Mouse (Mus musculus) lung, postnatal 10 days (tissue): ENCODE data around the gene Morn5.

Experiments
- DNase-seq: peaks from one replicate; pipeline ENCODE4 v3.0.0; 2021

The Morn5 gene

DNA sequence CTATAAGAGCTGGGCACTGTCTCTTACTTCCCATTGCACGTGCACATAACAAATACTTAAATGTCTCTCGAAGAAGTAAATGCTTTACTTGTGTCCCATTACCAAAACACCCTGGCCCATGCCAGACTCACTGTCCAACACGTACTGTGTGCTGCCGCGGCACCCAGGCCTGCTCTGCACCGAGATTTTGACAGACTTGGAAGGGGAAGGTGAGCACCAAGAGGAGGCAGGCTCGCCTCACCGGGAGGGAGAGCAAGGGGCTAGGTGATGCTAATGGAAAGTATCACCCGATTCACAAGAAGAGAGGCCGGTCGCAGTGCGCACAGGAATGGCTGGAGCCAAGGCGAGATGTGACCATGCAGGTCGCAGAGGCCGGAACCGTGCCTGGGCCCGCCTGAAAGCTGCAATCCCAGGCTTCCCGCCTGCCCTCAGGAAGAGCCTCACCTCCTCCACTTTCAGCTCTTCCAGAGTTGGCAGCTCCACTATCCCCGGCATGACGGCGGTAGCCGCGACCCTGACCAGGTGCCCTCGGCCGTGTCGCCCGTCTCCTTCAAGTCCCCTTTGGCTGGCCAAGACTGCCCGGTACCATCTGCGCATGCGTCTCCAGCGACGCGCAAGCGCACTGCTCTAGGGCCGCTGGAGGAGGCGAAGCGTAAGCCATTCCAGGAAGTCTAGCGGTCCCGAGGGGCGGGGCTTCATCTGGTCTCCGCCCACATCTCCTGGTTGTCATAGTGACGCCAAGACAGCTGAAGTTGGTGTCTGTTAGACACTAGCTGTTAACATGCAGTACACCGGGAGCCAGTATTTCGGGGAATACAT lies at the start of gene Morn5, which contains the start of gene Ndufa8:
Morn5 (plus strand) TSS at position 711 of the 819 bp plus-strand sequence.
Ndufa8 (minus strand) TSS at position 659 of the 819 bp plus-strand sequence.
- DNase-seq = peak; percentile 99

DNA sequence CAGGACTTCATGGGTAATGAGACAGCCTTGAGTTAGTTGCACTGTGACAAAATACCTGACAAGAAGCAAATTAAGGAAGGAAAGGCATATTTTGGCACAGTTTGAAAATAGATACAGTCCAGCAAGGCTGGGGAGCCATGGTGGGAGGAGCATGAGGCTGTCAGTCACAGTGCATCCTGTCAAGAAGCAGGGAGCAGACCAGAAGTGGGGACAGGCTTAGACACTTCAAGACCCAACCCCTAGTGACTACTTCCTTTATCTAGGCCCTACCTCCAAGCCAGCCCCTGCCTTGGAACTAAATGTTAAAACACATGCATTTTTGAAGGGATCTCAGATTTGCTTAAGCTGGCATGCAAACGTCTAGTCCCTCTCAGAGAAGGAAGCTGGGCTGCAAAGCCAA lies 48.9 kb upstream of the Morn5 start:
- DNase-seq = no peak

DNA sequence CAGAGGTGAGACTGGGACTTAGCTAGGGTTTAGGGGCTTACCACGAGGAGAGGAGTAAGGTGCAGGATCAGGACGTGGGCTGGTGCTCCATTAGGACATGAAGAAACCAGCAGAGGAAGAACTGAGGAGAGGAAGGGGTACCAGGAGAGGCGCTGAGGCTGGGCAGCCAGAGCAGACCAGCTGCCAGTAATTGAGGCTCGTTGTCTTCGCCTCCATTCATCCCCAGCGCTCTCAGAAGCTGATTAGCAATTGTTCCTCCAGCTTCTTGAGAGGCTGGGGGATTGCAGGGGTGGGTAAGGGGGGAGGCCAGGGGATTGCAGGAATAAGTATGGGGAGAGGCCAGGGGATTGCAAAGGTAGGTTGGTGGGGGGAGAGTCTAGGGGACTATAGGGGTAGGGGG lies 47.1 kb upstream of the Morn5 start:
- DNase-seq = no peak

DNA sequence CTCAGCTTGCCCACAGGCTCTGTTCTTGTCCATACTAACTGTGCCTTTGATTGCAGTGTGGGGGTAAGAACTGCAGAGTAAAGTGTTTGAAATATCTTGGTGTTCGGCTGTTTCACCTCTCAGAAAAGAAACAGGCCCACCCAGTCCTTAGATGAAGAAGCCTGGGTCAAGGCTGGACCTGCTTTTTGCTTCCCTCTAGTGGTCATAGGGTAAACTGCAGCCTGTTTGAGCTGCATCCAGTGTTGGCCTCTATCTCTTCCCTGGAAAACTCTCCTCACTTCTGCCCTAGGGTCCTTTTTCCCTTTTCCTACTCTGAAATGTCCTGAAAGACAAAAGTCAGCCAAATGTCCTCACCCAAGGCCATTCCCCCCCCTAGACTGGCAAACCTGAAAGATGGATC lies 41.2 kb upstream of the Morn5 start:
- DNase-seq = peak; percentile 77

DNA sequence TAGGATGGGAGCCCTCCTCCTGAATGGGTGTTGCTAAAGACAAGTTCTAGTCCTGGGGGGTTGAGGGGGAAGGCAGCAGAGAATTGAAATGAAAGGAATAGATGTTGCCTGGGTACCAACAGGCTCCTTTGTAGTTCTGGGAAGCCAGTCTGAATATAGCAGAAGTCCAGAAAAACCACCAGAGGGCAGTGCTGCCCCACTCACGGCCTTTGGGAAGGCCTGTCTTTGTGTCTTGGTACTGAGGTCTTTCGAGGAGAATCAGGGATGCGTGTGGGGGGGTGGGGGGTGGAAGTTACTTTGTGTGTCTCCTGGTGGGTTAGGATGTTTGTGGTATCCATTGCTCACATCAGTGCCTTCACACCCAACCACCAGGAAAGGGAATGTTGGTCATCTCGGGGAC lies 39.9 kb upstream of the Morn5 start:
- peak; percentile 85 for DNase-seq

DNA sequence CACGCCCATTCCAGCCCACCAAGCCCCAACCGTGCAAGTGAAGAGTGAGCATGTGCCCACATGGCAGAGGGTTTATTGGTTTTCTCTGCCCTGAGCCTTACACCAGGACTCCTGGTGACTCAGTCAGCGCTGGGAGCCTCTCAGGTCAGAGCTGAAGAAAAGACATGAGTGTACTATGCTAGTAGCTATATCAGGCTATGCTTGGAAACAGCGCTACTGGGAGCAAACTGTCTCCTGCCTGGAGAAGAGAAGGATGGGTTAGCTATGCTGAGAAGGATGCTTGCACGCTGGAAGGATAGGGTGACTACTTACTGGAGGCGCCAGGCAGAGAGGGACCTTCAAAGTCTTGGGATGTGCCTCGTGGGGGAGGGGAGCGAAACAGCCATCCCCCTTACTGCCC lies 38.7 kb upstream of the Morn5 start:
- no peak for DNase-seq

DNA sequence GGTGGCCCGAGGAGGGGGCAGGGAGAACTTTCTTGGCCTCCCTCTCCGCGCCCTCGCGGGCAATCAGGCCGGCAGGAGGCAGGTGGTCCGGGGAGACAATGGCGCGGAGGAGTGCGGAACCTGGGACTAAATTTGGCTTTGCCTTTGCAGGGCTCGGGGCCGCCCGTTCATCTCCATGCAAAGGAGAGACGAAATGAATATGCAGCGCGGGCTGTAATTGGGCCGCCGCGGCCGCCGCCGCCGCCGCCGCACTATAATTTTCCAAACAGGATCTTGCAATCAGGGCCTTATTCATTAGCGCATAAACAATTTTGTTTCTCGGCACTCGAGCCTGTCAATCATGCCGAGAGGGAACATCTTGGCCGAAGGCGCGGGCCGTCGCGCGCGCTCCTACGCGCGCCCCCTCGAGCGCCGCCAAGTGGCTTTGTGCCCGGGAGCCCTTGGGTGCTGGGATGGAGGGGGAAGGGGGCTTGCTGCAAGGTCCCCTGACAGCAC lies 37.9 kb upstream of the Morn5 start:
- peak; percentile 43 for DNase-seq

DNA sequence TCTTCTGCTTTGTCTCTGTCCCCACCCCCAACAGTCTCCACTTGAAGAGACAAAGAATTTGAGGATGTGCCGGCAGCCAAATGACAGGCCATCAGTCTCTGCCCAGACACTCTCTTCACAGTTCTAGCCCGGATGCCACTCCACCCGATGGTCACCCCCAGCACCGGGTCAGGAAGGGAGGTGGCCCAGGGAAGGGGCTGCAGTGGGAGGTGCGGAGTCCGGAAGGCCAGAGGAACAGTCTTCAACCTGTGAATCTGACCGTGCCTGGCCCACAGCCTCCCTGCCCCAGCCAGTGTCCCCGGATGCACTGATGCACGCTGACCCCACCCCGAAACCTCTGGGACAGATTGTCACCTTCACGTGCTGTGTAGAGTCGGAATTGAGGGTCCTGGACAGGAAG lies 36.2 kb upstream of the Morn5 start:
- DNase-seq = peak; percentile 74

DNA sequence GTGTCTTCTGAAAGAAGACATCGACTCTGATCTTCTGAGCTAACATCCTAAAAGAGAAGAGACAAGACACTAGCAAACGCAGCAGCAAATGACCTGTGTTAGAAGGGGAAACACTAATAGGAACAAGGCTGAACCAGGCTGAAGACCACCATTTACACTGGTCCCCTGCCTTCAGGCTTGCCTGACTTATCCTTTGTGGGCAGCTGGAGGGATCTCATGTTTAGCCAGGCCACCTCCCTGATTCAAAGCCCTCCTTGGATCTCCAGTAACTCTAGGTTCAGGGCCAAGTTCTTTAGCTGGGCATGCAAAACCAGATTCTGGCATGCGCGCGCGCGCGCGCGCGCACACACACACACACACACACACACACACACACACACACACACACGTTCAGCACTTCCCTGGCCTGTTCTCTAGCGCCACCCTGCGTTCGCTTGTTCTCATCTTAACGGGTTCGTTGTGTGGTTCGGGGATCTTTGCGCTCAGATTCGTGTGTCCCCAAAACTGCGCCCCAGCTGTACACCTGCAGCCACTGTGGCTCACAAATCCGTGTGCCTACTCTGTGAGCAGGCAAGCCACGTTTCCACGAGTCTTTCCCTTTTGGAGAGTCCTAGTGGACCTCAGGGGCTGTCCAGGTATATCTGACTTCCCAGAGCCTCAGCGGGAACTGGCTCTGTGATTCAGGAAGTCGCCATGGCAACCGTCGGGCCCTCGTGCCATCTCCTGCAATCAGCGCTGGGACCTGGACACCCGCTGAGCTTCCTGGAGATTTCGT lies 27.7 kb upstream of the Morn5 start:
- DNase-seq = peak; percentile 90

DNA sequence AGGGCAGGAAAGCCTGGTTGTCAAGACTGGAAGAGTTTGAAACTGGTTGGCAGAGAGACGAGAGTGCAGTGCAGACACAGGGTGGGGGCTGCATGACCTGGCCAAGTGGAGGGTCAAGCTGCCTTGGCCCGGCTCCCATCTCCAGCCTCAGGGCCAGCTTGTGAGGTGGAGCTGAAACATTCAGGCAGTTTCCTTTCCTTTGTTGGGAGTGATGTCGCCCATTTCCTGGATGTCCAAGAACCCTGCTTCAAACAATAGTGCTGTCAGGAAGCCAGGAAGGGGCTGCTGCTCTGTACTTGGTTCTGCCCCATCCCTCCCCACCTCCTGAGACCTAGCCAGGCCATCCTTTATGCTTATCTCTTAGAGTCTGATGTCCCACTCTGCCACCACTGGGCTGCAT lies 26.0 kb upstream of the Morn5 start:
- DNase-seq = peak; percentile 88

DNA sequence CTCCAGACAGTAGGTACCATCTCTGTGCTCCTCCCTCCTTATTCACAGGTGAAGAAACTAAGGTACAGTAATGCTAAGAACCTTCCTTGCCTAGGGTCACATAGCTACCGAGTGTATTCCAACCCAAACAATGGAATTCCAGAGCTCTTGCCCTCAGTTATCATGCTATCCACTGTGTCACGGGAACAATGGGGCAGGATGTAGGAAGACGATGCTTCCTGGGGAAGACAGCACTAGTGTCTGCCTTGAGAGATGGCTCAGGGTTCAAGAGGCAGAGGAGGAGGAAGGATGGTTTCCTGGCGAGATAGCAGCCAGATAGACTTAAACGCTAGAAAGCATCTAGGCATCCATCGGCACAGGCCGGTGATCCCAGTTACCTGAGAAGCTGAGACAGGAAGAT lies 16.4 kb upstream of the Morn5 start:
- peak; percentile 18 for DNase-seq

DNA sequence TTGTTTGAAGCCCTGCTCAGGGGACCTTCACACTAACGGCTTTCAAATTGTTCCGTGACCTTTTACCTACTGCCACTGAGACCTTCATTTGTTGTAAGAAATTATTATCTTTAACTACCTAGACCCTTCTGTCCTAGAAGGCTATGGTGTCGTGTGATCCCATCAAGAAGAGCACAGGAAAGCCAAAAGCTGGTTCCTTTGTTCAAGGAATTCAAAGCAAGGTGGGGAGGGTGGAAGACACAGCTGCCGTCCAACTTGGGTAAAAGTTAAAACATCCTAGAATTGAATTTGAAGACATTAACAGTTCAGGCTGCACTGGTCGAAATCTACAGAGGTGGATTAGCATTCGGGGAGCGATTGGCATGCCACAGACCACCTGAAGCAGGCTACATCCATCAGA lies 15.3 kb upstream of the Morn5 start:
- DNase-seq = no peak

DNA sequence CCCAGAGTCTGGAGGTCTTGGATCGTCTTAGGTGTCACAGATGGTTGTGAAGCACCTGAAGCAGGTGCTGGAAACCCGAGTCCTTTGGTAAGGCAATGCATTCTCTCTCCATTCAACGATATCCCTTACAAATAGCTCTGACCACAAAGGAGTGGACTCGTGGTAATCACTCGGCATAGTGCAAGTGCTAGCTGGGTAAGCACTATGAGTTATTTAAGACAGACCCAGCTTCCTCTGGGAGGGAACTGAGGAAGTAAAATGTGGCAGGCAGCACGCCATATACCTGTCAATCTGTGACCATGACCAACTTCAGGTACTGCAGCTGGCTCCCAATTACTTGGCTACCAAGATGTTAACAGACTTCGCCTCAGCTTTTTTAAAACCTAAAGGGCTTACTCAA lies 14.4 kb upstream of the Morn5 start:
- DNase-seq = no peak

DNA sequence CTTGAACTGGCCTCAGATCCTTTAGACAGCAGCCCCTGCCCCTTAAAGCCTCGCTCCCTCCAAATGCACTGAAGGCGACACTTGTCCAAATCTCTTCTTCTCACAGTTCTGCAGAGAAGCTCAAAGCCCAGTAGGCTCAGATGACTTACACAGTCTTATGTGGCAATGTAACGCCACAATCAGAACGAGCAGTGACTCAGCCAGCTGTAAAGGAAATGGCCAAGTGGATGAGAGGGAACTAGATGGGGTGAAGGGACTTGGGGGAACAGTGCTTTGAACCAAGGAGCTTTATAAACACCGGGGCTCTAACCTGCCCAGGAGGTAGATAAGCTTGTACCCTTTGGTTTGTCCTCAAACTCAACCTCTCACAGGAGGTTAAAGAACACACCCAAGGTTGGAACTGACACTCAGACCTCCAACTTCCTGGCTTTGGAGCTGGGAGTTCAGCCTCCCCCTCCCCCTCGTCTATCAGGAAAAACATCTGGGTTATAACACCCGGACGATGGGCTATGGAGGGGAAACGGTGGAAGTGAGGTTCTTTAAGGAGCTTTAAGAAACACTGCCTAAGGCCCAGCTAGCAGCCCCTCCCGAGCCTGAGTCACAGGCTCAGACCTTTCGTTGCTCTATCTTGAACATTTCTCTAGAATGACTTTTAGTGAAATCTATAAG lies 13.7 kb upstream of the Morn5 start:
- DNase-seq = peak; percentile 32

DNA sequence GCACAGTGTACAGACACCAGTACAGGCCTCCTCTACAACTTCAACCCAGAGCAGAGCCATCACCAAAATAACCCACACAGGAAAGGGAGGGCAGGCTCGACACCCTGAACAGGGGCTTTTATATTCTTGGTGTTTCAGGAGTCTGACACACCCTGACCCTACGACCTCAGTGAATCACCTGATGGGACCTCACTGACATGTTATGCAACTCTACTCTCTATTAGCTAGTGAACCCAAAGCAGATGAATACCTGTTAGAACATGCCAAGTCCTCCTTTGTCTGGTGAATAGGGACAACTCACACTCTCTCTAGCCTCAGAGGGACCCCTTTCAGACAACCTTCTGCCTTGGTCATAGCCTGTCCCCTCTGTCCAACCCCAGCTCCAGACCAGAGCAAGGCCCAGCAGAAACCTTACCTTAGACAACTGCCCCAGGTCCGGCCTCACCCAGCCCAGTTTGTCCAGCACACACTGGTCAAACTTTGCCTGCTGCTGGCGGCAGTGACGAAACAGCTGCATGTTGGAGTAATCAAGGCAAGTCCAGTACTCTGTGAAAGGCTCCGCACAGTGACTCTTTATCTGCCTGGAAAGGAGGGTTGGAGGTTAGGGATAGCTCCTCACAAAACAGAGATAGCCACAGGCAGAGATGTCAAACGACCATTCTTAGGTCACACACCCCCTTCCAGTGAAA lies 9.8 kb upstream of the Morn5 start:
- no peak for DNase-seq

DNA sequence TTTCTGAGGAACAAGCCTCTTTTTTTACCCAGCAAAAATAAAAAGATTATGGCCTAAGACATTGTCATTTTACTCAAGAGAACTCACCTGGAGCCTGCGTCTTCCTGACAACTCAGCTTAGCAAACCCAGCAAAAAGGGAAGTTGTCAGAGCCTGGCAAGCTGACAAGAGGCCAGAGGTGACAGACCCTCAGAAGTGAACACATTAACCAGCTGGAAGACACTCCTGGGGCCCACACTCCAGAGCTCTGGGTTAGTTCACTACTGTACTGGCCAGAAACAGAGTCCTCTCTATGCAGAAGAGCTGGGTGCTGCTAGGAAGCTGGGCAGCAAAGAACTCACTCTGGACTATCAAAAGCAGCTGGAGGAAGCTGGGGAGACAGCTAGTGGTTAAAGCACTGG lies 8.4 kb upstream of the Morn5 start:
- no peak for DNase-seq

DNA sequence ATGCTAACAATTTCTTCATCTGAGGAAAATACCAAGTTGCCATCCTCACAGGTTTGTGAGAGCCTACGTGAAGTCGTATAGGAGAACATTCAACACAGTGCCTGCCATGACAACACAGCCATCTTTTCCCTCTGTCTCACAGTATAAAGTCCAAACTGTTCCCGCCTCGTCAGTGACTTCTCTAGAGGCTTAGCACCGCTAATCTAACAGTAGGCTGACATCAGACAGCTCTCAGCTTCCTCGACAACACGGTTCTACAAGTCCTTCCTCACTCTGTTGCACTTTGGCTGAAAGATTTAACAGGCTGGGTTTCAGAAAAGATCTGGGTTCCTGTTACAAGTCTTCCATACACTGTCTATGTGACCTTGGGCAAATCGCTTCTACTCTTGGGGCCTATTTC lies 1.1 kb upstream of the Morn5 start:
- DNase-seq = no peak

DNA sequence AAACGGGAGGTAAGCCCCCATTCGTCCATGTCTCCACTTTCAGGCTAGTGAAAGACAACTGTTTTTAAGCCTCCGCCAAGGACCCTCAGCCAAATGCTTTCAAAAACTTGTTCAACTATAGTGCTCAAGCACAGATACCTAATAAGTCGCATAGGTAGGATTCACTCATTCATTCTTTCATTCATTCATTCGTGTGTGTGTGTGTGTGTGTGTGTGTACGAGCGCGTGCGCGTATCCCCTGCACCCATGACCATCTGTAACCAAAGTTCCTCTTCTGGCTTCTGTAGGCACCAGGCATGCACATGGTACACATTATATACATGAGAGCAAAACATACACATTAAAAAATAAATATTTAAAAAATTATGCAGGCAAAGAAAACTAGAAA lies 303 bp downstream of the Morn5 start:
- DNase-seq = no peak

DNA sequence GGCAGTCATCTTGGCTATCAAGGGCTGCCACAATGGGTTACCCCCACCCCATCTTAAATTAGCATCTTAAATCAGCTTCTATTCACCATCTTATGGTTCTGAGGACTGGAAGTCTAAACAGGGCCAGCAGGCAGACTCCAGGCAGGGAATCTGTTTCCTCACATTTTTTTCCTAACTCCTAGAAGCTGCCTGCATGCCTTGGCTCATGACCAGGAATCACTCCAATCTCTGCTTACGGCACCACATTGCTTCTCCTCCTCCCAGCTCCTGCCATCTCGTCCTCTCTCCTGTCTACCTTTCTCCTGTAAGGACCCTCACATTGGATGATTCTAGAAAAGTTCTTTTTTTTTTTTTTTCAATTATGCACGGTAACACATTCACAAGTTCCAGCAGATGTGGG lies 4.0 kb downstream of the Morn5 start:
- DNase-seq = no peak

DNA sequence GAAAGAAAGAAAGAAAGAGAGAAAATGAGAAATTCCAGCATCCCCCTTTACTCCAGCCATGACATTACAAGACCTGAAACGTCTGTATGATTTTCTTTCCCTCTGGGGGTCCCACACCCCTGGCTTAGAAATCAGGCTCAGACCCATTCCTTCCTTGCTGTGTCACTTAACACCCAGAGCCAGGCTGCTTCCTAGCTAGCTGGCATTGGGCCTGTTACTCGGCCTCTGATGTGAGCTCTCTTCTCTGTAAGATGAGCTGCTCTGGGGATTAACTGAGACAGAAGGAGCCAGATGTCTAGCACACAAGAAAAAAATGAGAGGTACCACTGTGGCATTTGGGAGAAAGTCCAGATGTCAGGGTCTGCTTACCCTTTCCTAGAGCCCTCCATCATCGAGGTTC lies 7.0 kb downstream of the Morn5 start:
- DNase-seq = no peak

DNA sequence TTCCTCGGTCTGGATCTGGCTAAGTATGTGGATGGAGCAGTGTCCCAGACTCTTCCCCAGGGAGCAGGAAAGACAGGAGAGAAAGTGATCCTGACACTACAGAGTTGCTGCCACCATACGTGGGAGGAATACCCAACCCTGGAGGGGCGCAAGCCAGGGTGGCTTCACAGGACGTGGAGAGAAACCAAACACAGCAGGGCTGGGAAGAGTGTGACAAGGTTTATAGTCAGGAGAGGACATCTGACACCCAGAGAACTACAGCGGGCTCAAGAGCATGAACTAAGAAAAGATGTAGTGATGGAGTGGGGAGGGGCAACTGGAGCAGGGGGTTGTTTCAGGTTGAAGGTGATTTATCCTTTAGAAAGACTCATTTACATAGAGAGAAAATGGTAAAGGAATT lies 12.2 kb downstream of the Morn5 start:
- DNase-seq = no peak

DNA sequence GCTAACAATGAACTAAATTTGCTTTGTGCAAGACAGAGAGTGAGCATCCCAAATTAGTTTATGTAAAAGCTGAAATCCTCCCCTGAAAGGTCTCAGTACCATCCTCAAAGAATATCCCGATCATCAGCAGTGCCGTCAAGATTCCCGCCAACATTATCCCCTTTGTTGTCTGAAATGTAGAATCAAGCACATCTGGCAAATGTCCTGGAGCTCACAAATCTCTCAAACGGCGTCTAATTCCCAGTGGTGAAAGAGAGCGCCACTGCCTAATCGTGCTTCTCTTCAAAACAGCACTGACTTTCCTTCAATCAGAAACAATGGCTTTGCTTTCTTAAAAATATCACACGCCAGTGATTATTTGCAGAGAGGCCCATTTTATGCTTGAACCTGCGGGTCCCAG lies 17.9 kb downstream of the Morn5 start:
- no peak for DNase-seq
